Mouse (Mus musculus): ENCODE measurements at regions not wholly inside any gene's neighbourhood (a gene's known extent, or its start where the extent isn't known, plus 50 kb on each side); places are given as distances from the start of the nearest gene placed in this dataset.
A peak's percentile ranks its signal among the peaks of the same experiment; 100 is the strongest.

DNA sequence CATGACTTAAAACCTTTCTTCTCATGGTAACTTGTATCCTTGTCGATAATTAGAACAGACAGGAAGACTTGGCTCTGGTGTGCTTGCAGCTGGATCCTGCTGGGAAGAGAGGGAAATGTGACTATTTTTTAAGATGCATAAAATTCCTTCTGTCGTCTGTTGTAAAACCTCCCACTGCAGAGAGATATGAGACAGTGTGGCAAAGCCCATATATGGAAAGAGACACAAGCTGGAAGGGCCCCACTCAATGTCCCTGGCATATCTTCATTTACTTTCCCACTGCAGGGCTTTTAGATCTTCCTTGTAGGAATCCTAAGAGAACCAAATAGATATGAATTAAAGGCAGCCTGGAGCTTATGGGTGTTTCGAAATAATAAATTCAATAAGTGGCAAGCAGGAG is 87.8 kb downstream of the Dad1 start:
- dilution Hi-C loops (cut with MboI; ENCODE audit: extremely low pct_ligation_motif_present, extremely low pct_unique_long_range_greater_than_20kb, low sequenced_read_pairs): no loop called here
- no peak for DNase-seq (ENCODE audit: extremely low read depth)
- no peak overlapping the region for H3K9ac ChIP-seq (ENCODE audit: insufficient read depth, low read depth)
- no peaks in the 10 kb centered on the region for H3K9me3 ChIP-seq (replicated peaks; ENCODE audit: low read length)
- H3K36me3 ChIP-seq (replicated peaks in 1 of 2; ENCODE audit: control insufficient read depth in 1 of 2, insufficient read depth in 1 of 2, low read length in 1 of 2): no peaks in the 10 kb centered on the region
- in situ Hi-C loops (cut with MboI; ENCODE audit: low pct_ligation_motif_present, low pct_unique_long_range_greater_than_20kb, low sequenced_read_pairs): loop anchor here (5.0 kb wide), 1 partner anchor 99 kb away; no protein-coding TSS in a partner anchor
- no peak overlapping the region for H3K27ac ChIP-seq (ENCODE audit: insufficient read depth, low read depth)
- no peaks in the 10 kb centered on the region for H3K79me2 ChIP-seq (replicated peaks; ENCODE audit: control insufficient read depth, extremely low read depth, insufficient read depth, poor library complexity, severe bottlenecking)
- H3K4me2 ChIP-seq (ENCODE audit: insufficient read depth, low read depth, poor library complexity, severe bottlenecking): no peak overlapping the region
- peaks cover 16 to 41% of the 10 kb centered on the region in 2 experiments for H3K4me1 ChIP-seq (ENCODE audit: control insufficient read depth in 1 of 2, insufficient read depth in 2 of 2)
- no peak for TF ChIP-seq MAX (IDR thresholded peaks at IDR 0.05; ENCODE audit: low read length)
- TF ChIP-seq SIN3A (IDR thresholded peaks at IDR 0.05; ENCODE audit: low read length): no peak
- TF ChIP-seq ELF1 (IDR thresholded peaks at IDR 0.05; ENCODE audit: low read depth, low read length): no peak
- no peak for TF ChIP-seq JUND (conservative IDR thresholded peaks at IDR 0.05; ENCODE audit: low read depth, low read length)
- no peak for TF ChIP-seq ZNF384 (IDR thresholded peaks at IDR 0.05; ENCODE audit: low read depth, low read length)
- no peak for TF ChIP-seq MXI1 (IDR thresholded peaks at IDR 0.05; ENCODE audit: low read depth, low read length)
- no peak overlapping the region for H3K4me3 ChIP-seq (replicated peaks in 1 of 3; ENCODE audit: low read depth in 2 of 3, low read length in 2 of 3, poor library complexity in 1 of 3)
- no peaks in the 10 kb centered on the region for H3K27me3 ChIP-seq (replicated peaks)

DNA sequence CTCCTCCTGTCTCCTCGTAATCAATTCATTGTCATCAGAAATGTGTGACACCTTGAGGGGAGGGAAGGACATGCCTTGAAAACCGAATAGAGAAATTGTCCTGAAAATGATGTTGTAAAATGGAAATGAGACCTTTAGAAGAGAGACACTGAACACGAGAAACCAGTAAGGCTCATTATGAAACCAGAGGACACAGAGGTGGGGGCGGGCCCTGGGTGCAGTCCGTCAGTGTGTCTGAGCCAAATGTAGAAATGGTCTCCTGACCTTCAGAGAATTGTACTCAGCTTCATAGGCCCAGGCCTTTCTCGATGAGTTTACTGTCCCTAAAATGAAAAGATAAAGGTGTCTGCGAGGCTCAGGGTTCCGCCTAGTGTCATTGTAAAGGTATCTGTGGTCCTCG is 89.0 kb downstream of the Dad1 start:
- Histone ChIP-seq H3K36me3 (replicated peaks in 1 of 2; ENCODE audit: control insufficient read depth in 1 of 2, insufficient read depth in 1 of 2, low read length in 1 of 2) (no peaks in the 10 kb centered on the region), H3K9ac (ENCODE audit: insufficient read depth, low read depth) (no peak overlapping the region), H3K9me3 (replicated peaks; ENCODE audit: low read length) (no peaks in the 10 kb centered on the region), H3K4me3 (replicated peaks in 1 of 3; ENCODE audit: low read depth in 2 of 3, low read length in 2 of 3, poor library complexity in 1 of 3) (no peak overlapping the region), H3K4me2 (ENCODE audit: insufficient read depth, low read depth, poor library complexity, severe bottlenecking) (0 out of 2 replicates have a peak overlapping the region, but pooled peaks have one; percentile 23), H3K79me2 (replicated peaks; ENCODE audit: control insufficient read depth, extremely low read depth, insufficient read depth, poor library complexity, severe bottlenecking) (no peaks in the 10 kb centered on the region), H3K27ac (ENCODE audit: insufficient read depth, low read depth) (no peak overlapping the region), H3K4me1 (ENCODE audit: control insufficient read depth in 1 of 2, insufficient read depth in 2 of 2) (peaks cover 11 to 29% of the 10 kb centered on the region in 2 experiments; a peak in 3 of 4 replicates), H3K27me3 (replicated peaks) (no peaks in the 10 kb centered on the region)
- TF ChIP-seq GABPA (IDR thresholded peaks at IDR 0.05; ENCODE audit: insufficient replicate concordance, low read depth, low read length): no peak
- peak; percentile 57; the same call in 1 of the 2 replicates for TF ChIP-seq IRF4 (IDR thresholded peaks at IDR 0.05; ENCODE audit: low read depth, low read length)
- dilution Hi-C loops (cut with MboI; ENCODE audit: extremely low pct_ligation_motif_present, extremely low pct_unique_long_range_greater_than_20kb, low sequenced_read_pairs) (no loop called here), in situ Hi-C loops (cut with MboI; ENCODE audit: low pct_ligation_motif_present, low pct_unique_long_range_greater_than_20kb, low sequenced_read_pairs) (loop anchor here (5.0 kb wide), 1 partner anchor 98 kb away; no protein-coding TSS in a partner anchor)
- DNase-seq (ENCODE audit: extremely low read depth): no peak

DNA sequence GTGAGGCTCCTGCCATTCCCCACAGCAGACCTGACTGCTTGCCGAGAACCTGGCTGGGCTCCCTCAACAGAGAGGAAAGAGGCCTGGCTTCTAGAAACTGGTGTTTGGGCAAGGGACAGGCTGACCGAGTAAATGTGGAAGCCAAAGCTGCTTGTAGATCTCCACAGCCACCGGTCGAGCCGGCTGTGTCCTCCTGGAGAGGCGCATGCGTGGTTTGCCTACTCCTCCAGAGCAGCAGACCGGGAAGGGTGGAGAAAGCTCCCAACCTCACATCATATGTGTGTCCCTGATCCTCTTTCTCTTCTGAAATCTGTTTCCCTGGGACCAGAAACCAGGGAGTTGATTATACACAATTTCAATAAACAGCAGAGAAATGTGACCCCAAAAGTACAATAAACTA is 92.0 kb downstream of the Dad1 start:
- dilution Hi-C loops (cut with MboI; ENCODE audit: extremely low pct_ligation_motif_present, extremely low pct_unique_long_range_greater_than_20kb, low sequenced_read_pairs) (no loop called here), in situ Hi-C loops (cut with MboI; ENCODE audit: low pct_ligation_motif_present, low pct_unique_long_range_greater_than_20kb, low sequenced_read_pairs) (no loop called here)
- Histone ChIP-seq H3K4me3 (replicated peaks in 1 of 3; ENCODE audit: low read depth in 2 of 3, low read length in 2 of 3, poor library complexity in 1 of 3) (no peak overlapping the region), H3K4me1 (ENCODE audit: control insufficient read depth in 1 of 2, insufficient read depth in 2 of 2) (peaks cover 5 to 8% of the 10 kb centered on the region in 2 experiments; a peak in 3 of 4 replicates), H3K36me3 (replicated peaks in 1 of 2; ENCODE audit: control insufficient read depth in 1 of 2, insufficient read depth in 1 of 2, low read length in 1 of 2) (no peaks in the 10 kb centered on the region), H3K27ac (ENCODE audit: insufficient read depth, low read depth) (no peak overlapping the region), H3K9ac (ENCODE audit: insufficient read depth, low read depth) (no peak overlapping the region), H3K27me3 (replicated peaks) (no peaks in the 10 kb centered on the region), H3K4me2 (ENCODE audit: insufficient read depth, low read depth, poor library complexity, severe bottlenecking) (no peak overlapping the region), H3K79me2 (replicated peaks; ENCODE audit: control insufficient read depth, extremely low read depth, insufficient read depth, poor library complexity, severe bottlenecking) (no peaks in the 10 kb centered on the region), H3K9me3 (replicated peaks; ENCODE audit: low read length) (no peaks in the 10 kb centered on the region)
- TF ChIP-seq JUN (IDR thresholded peaks at IDR 0.05; ENCODE audit: insufficient read depth, low read depth, low read length) (no peak), GABPA (IDR thresholded peaks at IDR 0.05; ENCODE audit: insufficient replicate concordance, low read depth, low read length) (no peak), MAZ (IDR thresholded peaks at IDR 0.05; ENCODE audit: low read depth, low read length) (no peak), MEF2A (IDR thresholded peaks at IDR 0.05; ENCODE audit: borderline replicate concordance, low read depth, low read length) (no peak)
- no peak for DNase-seq (ENCODE audit: extremely low read depth)
